Mouse (Mus musculus) liver, embryonic 14.5 days (tissue): Measurements from ENCODE around the gene Tpgs1. TPM values are rescaled to one million over a fixed set of nuclear protein-coding genes. Genes with fewer than 3 reads are reported as not detected.

Source experiments
- ATAC-seq: fragments of 200-750 bp; cut with Nextera tagmentation; 2 replicates; pipeline ENCODE4 v1.8.0; 2017; ENCODE audit warnings: moderate number of reproducible peaks, mild to moderate bottlenecking, moderate library complexity; ENCODE audit not compliant: insufficient read depth
- DNase-seq, 3 experiments: peaks; one replicate each; pipeline ENCODE4 v3.0.0-alpha.2; 2012 to 2013; ENCODE audit warnings: low read depth in 3 of 3, low spot score in 3 of 3
- H3K27ac ChIP-seq: fragments of 300-500 bp; sonication (generic); 2 replicates; pipeline ENCODE4 v1.5.1; 2014; ENCODE audit warnings: moderate library complexity, mild to moderate bottlenecking, control low read depth, inconsistent platforms
- H3K27me3 ChIP-seq: fragments of 300-500 bp; sonication (generic); 2 replicates; pipeline ENCODE4 v1.6.1; 2014; ENCODE audit warnings: mild to moderate bottlenecking, low read length, moderate library complexity; ENCODE audit not compliant: control insufficient read depth, insufficient read depth
- H3K36me3 ChIP-seq: fragments of 300-500 bp; sonication (generic); replicated peaks from 2 replicates; pipeline ENCODE4 v1.6.1; 2014; ENCODE audit warnings: low read depth; ENCODE audit not compliant: control insufficient read depth, insufficient read depth
- H3K4me1 ChIP-seq, 2 experiments: fragments of 200-500 bp in 1 of 2; fragments of 300-500 bp in 1 of 2; sonication (generic) in 1 of 2; replicated peaks; 2 replicates each; pipeline ENCODE4 v1.6.1; 2012 to 2014; ENCODE audit warnings: antibody characterized with exemption in 1 of 2, inconsistent platforms in 1 of 2, low read length in 1 of 2; ENCODE audit not compliant: control insufficient read depth in 2 of 2, insufficient read depth in 2 of 2
- H3K4me2 ChIP-seq: fragments of 300-500 bp; sonication (generic); 2 replicates; pipeline ENCODE4 v1.6.1; 2014; ENCODE audit warnings: low read depth, mild to moderate bottlenecking, control low read depth, moderate library complexity
- H3K4me3 ChIP-seq, 2 experiments: fragments of 200-500 bp in 1 of 2; fragments of 300-500 bp in 1 of 2; sonication (generic) in 1 of 2; 2 replicates each; pipeline ENCODE4 v1.5.1; 2012 to 2014; ENCODE audit warnings: low read depth in 2 of 2, low read length in 2 of 2, mild to moderate bottlenecking in 2 of 2, control low read depth in 1 of 2, inconsistent platforms in 1 of 2, moderate library complexity in 1 of 2; ENCODE audit not compliant: insufficient read depth in 1 of 2
- H3K9ac ChIP-seq: fragments of 300-500 bp; sonication (generic); replicated peaks from 2 replicates; pipeline ENCODE4 v1.6.1; 2014; ENCODE audit warnings: mild to moderate bottlenecking, control low read depth, moderate library complexity
- H3K9me3 ChIP-seq: fragments of 300-500 bp; sonication (generic); 2 replicates; pipeline ENCODE4 v1.6.1; 2016; ENCODE audit warnings: low read length, mixed read lengths; ENCODE audit not compliant: control insufficient read depth
- CTCF ChIP-seq: IDR thresholded peaks from 2 replicates; pipeline ENCODE4 v1.5.1; 2016; ENCODE audit warnings: antibody characterized with exemption, low read depth, control low read depth
- EP300 ChIP-seq: IDR thresholded peaks from 2 replicates; pipeline ENCODE4 v1.6.1; 2016; ENCODE audit warnings: antibody characterized with exemption, low read depth
- WGBS: fragments of 180-500 bp; shearing (Covaris S2); extraction: QIAGEN DNeasy Blood & Tissue Kit; methylation state at CpG from one replicate; pipeline ENCODE4 v1.1.7; 2014; ENCODE audit not compliant: insufficient replicate concordance; 5-methylcytosine and 5-hydroxymethylcytosine counted together
- polyA plus RNA-seq, 2 experiments: library from polyadenylated mRNA; depleted of rRNA in 1 of 2; stranded (reverse) in 1 of 2; unstranded in 1 of 2; fragments of >200 nt; fragmentation: Nextera tagmentation in 1 of 2; extraction: Ambion mirVana in 1 of 2; gene quantifications; 2 replicates each; pipeline versions ENCODE4 v1.2.1 to v1.2.3; 2012 to 2014

The Tpgs1 gene
- polyA plus RNA-seq, 2 experiments: 14.3 to 25.7 TPM

GRCm38 (mm10) chr10:79672088-79672455 lies 2.9 kb downstream of the Tpgs1 start:
- DNase-seq (no peak), ATAC-seq (no peak)
- no peaks in the 10 kb centered on the region for H3K36me3 ChIP-seq
- WGBS: 66% methylated on average over 3 of the region's 3 CpGs
- H3K27ac ChIP-seq: no peak overlapping the region
- no peaks in the 10 kb centered on the region for H3K9me3 ChIP-seq
- no peaks in the 10 kb centered on the region for H3K27me3 ChIP-seq
- H3K4me1 ChIP-seq: peaks cover 6 to 11% of the 10 kb centered on the region in 2 experiments
- H3K4me3 ChIP-seq: no peak overlapping the region
- TF ChIP-seq CTCF (0 out of 2 replicates have a peak, but pooled peaks have one; percentile 18), EP300 (no peak)
- H3K9ac ChIP-seq: no peak overlapping the region
- no peak overlapping the region for H3K4me2 ChIP-seq

- H3K36me3 ChIP-seq: no peaks in the 10 kb centered on the region
- no peak overlapping the region for H3K9ac ChIP-seq
- 68% methylated on average over 3 of the region's 3 CpGs for WGBS
Observed at GRCm38 (mm10) chr10:79673054-79673453, 3.9 kb downstream of the Tpgs1 start.

GRCm38 (mm10) chr10:79675346-79676035 lies 6.3 kb downstream of the Tpgs1 start:
- DNase-seq: no peak
- Histone ChIP-seq H3K27me3 (no peaks in the 10 kb centered on the region), H3K4me3 (no peak overlapping the region), H3K27ac (no peak overlapping the region), H3K9ac (no peak overlapping the region), H3K36me3 (no peaks in the 10 kb centered on the region), H3K4me1 (peaks cover 4 to 5% of the 10 kb centered on the region in 2 experiments), H3K4me2 (no peak overlapping the region), H3K9me3 (no peaks in the 10 kb centered on the region)
- no peak for ATAC-seq
- TF ChIP-seq EP300 (no peak), CTCF (no peak)
- 59% methylated on average over 44 of the region's 44 CpGs for WGBS

More at GRCm38 (mm10) chr10:79673054-79673453, 3.9 kb downstream of the Tpgs1 start:
- no peaks in the 10 kb centered on the region for H3K9me3 ChIP-seq
- no peak overlapping the region for H3K27ac ChIP-seq
- H3K27me3 ChIP-seq: no peaks in the 10 kb centered on the region
- peaks cover 6 to 11% of the 10 kb centered on the region in 2 experiments for H3K4me1 ChIP-seq
- H3K4me2 ChIP-seq: no peak overlapping the region
- DNase-seq (no peak), ATAC-seq (no peak)
- H3K4me3 ChIP-seq: no peak overlapping the region
- TF ChIP-seq EP300 (0 out of 2 replicates have a peak, but pooled peaks have one; percentile 7), CTCF (no peak)

- H3K4me3 ChIP-seq: peak overlapping the region; percentile 75
- WGBS: 25% methylated on average over 11 of the region's 11 CpGs
- peaks cover 14% of the 10 kb centered on the region for H3K36me3 ChIP-seq
- H3K9ac ChIP-seq: peak overlapping the region; percentile 36
- peak overlapping the region; percentile 87 for H3K27ac ChIP-seq
- H3K9me3 ChIP-seq: no peaks in the 10 kb centered on the region
- ATAC-seq: 0 out of 2 replicates have a peak, but pooled peaks have one; percentile 3
- H3K4me2 ChIP-seq: peak overlapping the region; percentile 78
- H3K4me1 ChIP-seq: peaks cover 27 to 29% of the 10 kb centered on the region in 2 experiments
- DNase-seq: peak in 1 of 3 experiments; percentile 50
- no peaks in the 10 kb centered on the region for H3K27me3 ChIP-seq
- TF ChIP-seq EP300 (no peak), CTCF (no peak; the same call in 1 of the 2 replicates)
Observed at GRCm38 (mm10) chr10:79680606-79681495, 11.7 kb downstream of the Tpgs1 start.
